Mouse (Mus musculus) adrenal gland, postnatal 4 days (tissue): Measurements from ENCODE around the gene Tex13b. TPM values are rescaled to one million over a fixed set of nuclear protein-coding genes. Genes with fewer than 3 reads are reported as not detected.
"Not testable (repeated sequence)": the region's sequence is repeated elsewhere in the genome, so short reads cannot be mapped to it uniquely, and the experiment has no call there.

Experiments used
- DNase-seq, 2 experiments: peaks; one replicate each; pipeline ENCODE4 v3.0.0; 2021 to 2022; ENCODE audit warnings: low spot score in 2 of 2, mixed read lengths in 2 of 2
- long read RNA-seq, 2 experiments: library from polyadenylated mRNA; stranded (forward); transcript quantifications; one replicate each; pipeline ENCODE4 v2.0.0; 2021
- total RNA-seq, 2 experiments: library from RNA; stranded (reverse); gene quantifications; 2 replicates each; pipeline ENCODE4 v1.2.3; 2021

Tex13b gene
- not detected for total RNA-seq
- long read RNA-seq, experiment 1, result 0 reads
- long read RNA-seq, experiment 2, result 0 reads

DNA sequence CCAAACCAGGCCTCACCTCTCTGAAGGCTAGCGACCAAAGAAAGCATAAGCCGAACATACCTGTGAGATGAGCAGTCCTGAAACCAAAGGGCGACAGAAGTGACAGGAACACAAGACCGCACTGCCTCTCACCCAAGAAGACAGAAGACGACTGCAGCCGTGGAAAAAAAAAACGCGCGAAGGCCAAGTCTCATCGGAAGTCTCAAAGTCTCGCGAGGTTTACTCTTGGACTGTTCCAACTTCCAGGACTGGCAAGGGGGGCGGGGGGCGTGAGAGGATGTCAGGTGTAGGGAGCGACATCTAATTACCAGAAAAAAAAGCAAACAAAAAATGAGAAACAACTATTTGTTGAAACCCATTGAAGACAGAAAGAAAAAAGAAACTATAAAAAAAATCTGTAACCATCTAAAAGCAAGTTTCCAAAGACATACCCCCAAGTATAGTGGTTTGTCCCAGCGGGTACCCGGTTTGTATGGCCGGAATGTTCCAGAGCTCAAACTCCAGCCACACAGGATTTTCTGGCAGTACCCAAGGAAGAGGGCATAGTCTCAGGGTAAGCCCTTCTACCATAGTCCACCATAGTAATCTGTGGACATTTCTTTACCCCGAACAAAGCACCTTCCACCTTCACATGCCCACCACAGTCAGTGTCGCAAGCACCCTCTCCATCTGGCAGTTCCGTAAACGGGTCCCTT, at the start of gene Tex13b:
Gene Tex13b, minus strand, starts transcription at position 122 of the 695 bp plus-strand sequence.
- no peak for DNase-seq

- DNase-seq, result no peak
These were observed 49.5 kb upstream of the Tex13b start for GRCm38 (mm10) chrX:140862760-140863159.

DNA sequence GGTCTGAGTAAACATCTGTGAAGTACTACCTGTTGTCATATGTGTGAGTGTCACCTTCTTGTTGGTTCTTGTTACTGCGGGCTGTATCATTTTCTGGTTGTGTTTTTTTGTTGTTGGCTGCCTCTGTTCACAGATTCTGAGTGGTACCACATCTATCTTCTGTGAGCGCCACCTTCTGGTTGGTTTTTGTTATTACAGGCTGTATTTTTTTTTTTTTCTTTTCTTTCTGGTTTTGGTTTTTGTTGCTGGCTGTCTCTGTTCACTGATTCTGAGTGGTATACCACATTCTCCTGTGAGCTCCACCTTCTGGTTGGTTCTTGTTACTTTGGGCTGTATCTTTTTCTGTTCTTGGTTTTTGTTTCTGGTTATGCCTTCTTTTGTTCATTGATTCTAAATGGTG, 44.2 kb upstream of the Tex13b start:
- DNase-seq, result no peak

DNA sequence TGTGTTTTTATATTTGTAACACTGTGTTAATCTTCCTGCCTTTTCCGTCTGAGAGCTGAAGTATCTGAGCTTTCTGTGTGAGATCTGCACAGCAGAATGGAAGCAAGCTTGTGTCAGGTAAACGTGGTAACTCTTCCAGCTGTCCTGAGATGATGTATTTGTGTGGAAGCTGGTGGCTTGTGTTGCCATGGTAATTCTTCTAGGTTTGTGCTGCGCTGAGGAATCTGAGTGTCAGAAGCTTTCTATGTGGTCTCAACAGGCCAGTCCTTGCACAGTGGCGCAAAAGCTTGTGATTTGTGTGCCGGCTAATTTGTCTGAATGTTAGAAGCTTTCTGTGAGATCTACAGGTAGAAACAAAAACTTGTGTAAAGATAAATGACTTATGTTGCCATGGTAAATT, 43.8 kb upstream of the Tex13b start:
- DNase-seq, result not testable (repeated sequence)

DNA sequence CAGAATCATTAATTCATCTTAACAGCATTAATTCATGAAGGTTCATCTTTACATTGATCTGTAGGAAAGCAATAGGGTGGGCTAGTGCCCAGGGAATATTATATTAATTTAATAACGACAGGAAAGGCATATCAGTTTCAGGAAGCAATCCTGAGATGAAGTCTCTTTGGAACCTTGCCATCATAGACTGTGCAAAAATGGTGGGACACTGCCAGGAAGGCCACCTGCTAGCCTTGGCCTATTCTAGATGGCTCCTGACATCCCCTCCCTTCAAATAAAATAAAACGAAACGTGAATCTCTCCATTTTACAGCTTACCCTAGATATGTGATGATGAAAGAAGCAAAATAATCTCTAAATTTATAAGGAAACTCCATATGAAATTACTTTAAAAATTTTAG, 41.3 kb upstream of the Tex13b start:
- no peak for DNase-seq

GRCm38 (mm10) chrX:140845401-140845800, 32.2 kb upstream of the Tex13b start:
- not testable (repeated sequence) for DNase-seq

- DNase-seq, result no peak
These were observed 26.7 kb upstream of the Tex13b start for GRCm38 (mm10) chrX:140839887-140840286.

- DNase-seq, result no peak
These were observed 24.8 kb upstream of the Tex13b start for GRCm38 (mm10) chrX:140838077-140838476.

GRCm38 (mm10) chrX:140831706-140832105, 18.5 kb upstream of the Tex13b start:
- DNase-seq, result no peak

- DNase-seq, result no peak
These were observed 9.1 kb upstream of the Tex13b start for GRCm38 (mm10) chrX:140822295-140822694.

- no peak for DNase-seq
These were observed 7.9 kb downstream of the Tex13b start for GRCm38 (mm10) chrX:140805340-140805739.

DNA sequence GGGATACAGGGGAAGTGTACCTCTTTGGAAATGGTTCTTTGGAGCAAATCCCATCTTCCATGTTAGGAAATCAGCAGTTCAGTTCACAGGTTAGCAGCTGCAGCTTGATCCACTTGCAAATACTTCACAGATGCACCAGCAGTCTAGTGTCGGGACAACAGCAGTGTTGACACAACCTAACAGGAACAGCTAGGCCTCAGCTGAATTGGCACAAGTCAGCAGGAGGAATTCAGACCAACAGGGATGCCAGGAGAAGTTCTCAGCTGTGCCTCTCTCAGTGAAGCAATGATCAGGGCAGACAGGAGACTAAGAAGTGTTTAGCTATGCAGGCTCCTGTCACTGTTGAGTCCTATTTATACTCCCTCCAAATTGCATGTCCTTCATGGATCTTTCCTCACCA, 43.4 kb downstream of the Tex13b start:
- no peak for DNase-seq

Other genes with a start within 250 kb of the Tex13b start
- gene Tsc22d3, start 212.8 kb downstream of the Tex13b start, total RNA-seq, result 10 to 100 TPM; 74.0 to 79.1 TPM
- gene Mid2, start 148.8 kb downstream of the Tex13b start, total RNA-seq, result 10 to 100 TPM; 25.8 to 36.3 TPM
- gene Vsig1, start 94.2 kb upstream of the Tex13b start, total RNA-seq, result not detected
- 10 to 100 TPM; 27.8 to 30.2 TPM for gene Psmd10, start 143.3 kb upstream of the Tex13b start, total RNA-seq
- gene Atg4a, start 143.5 kb upstream of the Tex13b start, total RNA-seq, result 10 to 100 TPM; 15.9 to 16.8 TPM